Mouse (Mus musculus): ENCODE measurements around the gene Gm15262. TPM values are rescaled to one million over a fixed set of nuclear protein-coding genes. Genes with fewer than 3 reads are reported as not detected.

Gene Gm15262
- polyA plus RNA-seq, 1 experiment = 1.5 TPM

DNA sequence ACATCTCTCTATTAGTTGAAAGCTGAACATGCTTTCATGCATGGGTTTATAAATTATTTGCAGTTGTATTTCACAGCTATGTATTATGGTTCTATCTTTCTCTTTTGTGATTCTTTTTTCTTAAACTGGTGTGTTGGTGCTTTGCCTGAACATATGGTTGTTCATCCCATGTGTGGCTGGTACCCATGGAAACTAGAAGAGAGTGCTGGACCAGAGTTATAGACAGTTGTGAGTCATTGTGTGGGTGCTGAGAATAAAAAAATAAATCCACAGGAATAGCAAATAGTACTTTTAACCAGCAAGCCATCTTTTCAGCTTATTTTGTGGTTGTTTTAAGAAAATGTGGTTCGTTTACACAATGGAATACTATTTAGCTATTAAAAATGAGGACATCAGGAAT lies 123.9 kb downstream of the Gm15262 start:
- no peak overlapping the region for H3K27ac ChIP-seq (ENCODE audit: control insufficient read depth, insufficient read depth, low read depth, low read length, poor library complexity)
- no peaks in the 10 kb centered on the region for H3K4me1 ChIP-seq (ENCODE audit: control insufficient read depth, insufficient read depth, low read length)
- 53% methylated on average over 1 of the region's 1 CpGs for WGBS
- TF ChIP-seq POLR2A (IDR thresholded peaks at IDR 0.05; ENCODE audit: borderline replicate concordance, control insufficient read depth, low read depth, low read length) (no peak), CTCF (IDR thresholded peaks at IDR 0.05; ENCODE audit: control insufficient read depth, insufficient read depth, low read length) (no peak)
- H3K4me3 ChIP-seq (replicated peaks; ENCODE audit: control insufficient read depth, low read depth, low read length) = no peak overlapping the region

Other genes with a start within 250 kb of the Gm15262 start
- gene Scml2, start 170.3 kb upstream of the Gm15262 start, polyA plus RNA-seq (2011; ENCODE audit: insufficient read depth, insufficient read length, low replicate concordance, missing spikeins) = 0.47 and 0.84 TPM in 2 replicates

Data from bone marrow, adult 2 months (tissue).